Mouse (Mus musculus) kidney, postnatal 14 days (tissue): Measurements from ENCODE around the gene Serp1.

ENCODE experiments used
- DNase-seq: peaks from one replicate; pipeline ENCODE4 v3.0.0; 2022; ENCODE audit warnings: mixed read lengths

Serp1 gene

GRCm38 (mm10) chr3:58525652-58526407 is at the start of gene Serp1, which contains the start of gene Eif2a:
Gene Serp1, minus strand, starts transcription at chr3:58525892.
Gene Eif2a, plus strand, starts transcription at chr3:58525821.
- peak; percentile 99 for DNase-seq

GRCm38 (mm10) chr3:58570821-58571220 is 45.1 kb upstream of the Serp1 start:
- no peak for DNase-seq

GRCm38 (mm10) chr3:58561437-58561836 is 35.7 kb upstream of the Serp1 start:
- peak; percentile 16 for DNase-seq

GRCm38 (mm10) chr3:58559887-58560286 is 34.2 kb upstream of the Serp1 start:
- DNase-seq: no peak

- DNase-seq: no peak
Observed at GRCm38 (mm10) chr3:58556649-58557048, 31.0 kb upstream of the Serp1 start.

GRCm38 (mm10) chr3:58552001-58552811 is 26.5 kb upstream of the Serp1 start:
- DNase-seq: no peak

- no peak for DNase-seq
Observed at GRCm38 (mm10) chr3:58536573-58536972, 10.9 kb upstream of the Serp1 start.

- DNase-seq: no peak
Observed at GRCm38 (mm10) chr3:58526408-58526737, 681 bp upstream of the Serp1 start.

GRCm38 (mm10) chr3:58525166-58525565 is 526 bp downstream of the Serp1 start:
- DNase-seq: no peak

GRCm38 (mm10) chr3:58524246-58524645 is 1.4 kb downstream of the Serp1 start:
- DNase-seq: peak; percentile 4

GRCm38 (mm10) chr3:58523386-58523785 is 2.3 kb downstream of the Serp1 start:
- no peak for DNase-seq

- no peak for DNase-seq
Observed at GRCm38 (mm10) chr3:58521361-58521760, 4.3 kb downstream of the Serp1 start.

GRCm38 (mm10) chr3:58520286-58520685 is 5.4 kb downstream of the Serp1 start:
- DNase-seq: no peak

GRCm38 (mm10) chr3:58519536-58519935 is 6.2 kb downstream of the Serp1 start:
- peak; percentile 5 for DNase-seq

GRCm38 (mm10) chr3:58518962-58519361 is 6.7 kb downstream of the Serp1 start:
- no peak for DNase-seq

- no peak for DNase-seq
Observed at GRCm38 (mm10) chr3:58517800-58518199, 7.9 kb downstream of the Serp1 start.

GRCm38 (mm10) chr3:58517258-58517657 is 8.4 kb downstream of the Serp1 start:
- no peak for DNase-seq

GRCm38 (mm10) chr3:58516602-58516976 is 9.1 kb downstream of the Serp1 start:
- no peak for DNase-seq

GRCm38 (mm10) chr3:58515947-58516601 is 9.6 kb downstream of the Serp1 start:
- DNase-seq: no peak

- DNase-seq: no peak
Observed at GRCm38 (mm10) chr3:58513483-58513882, 12.2 kb downstream of the Serp1 start.

GRCm38 (mm10) chr3:58512740-58513139 is 13.0 kb downstream of the Serp1 start:
- DNase-seq: no peak

- DNase-seq: peak; percentile 17
Observed at GRCm38 (mm10) chr3:58511581-58511980, 14.1 kb downstream of the Serp1 start.

GRCm38 (mm10) chr3:58508020-58508750 is 17.5 kb downstream of the Serp1 start:
- no peak for DNase-seq
